Comparison of ENCODE assay signal across 8 mouse cellular contexts in the genomic region with DNA sequence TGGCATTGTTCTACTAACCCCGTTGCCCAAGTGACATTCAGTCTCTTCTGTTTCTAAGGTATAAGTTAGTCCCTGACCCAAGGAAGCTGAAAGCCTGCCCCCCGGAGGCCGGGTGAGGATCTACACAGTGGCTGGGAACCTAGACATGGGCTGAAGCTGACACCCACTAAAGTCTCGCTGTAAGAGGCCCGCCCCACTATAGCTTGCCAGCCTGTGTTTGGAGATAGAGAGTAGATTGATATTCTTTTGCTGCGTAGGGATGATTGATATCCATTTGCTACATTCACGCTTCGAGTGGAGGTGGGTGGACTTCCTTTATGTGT. TPM values are rescaled to one million over a fixed set of nuclear protein-coding genes. Genes with fewer than 3 reads are reported as not detected.
A peak's percentile ranks its signal among the peaks of the same experiment; 100 is the strongest.
DNase-seq lines count a peak whose midpoint lies in the region; ATAC-seq and TF ChIP-seq lines count a peak whose summit lies in the region.
"Had no signal": no experiment of that assay in that cellular context is flagged by ENCODE, and none has a peak within 500 bp of the region (broad histone marks: within the 10 kb centered on the region; RNA-seq: fewer than 3 reads in every experiment).

No protein-coding gene starts in this region.

- TF ChIP-seq POLR2A in bone marrow macrophage, adult 2 months (IDR thresholded peaks at IDR 0.05; ENCODE audit: borderline replicate concordance, low read depth, low read length), result no peak

- peak; percentile 66 for ATAC-seq in megakaryocyte progenitor cell, adult 5-6 weeks (replicated peaks; ENCODE audit: poor library complexity)

- peak overlapping the region; percentile 19; the same call in 1 of the 2 replicates for H3K4me3 ChIP-seq in left cerebral cortex, adult 2 months
- H3K4me3 ChIP-seq in bone marrow macrophage, adult 2 months (ENCODE audit: insufficient read depth, low read length), result peak overlapping the region; percentile 52
- H3K4me3 ChIP-seq in hindbrain, embryonic 10.5 days, result peak overlapping the region; percentile 41

- WGBS in hindbrain, embryonic 10.5 days, result 5% methylated on average over 8 of the region's 8 CpGs

- H3K36me3 ChIP-seq in hindbrain, embryonic 10.5 days, result no peaks in the 10 kb centered on the region

- no peaks in the 10 kb centered on the region for H3K9me3 ChIP-seq in hindbrain, embryonic 10.5 days

- H3K27ac ChIP-seq in left cerebral cortex, adult 2 months, result no peak overlapping the region
- no peak overlapping the region for H3K27ac ChIP-seq in bone marrow macrophage, adult 2 months (ENCODE audit: insufficient read depth, low read depth, low read length)
- no peak overlapping the region for H3K27ac ChIP-seq in hindbrain, embryonic 10.5 days

- peaks cover 96% of the 10 kb centered on the region for H3K27me3 ChIP-seq in hindbrain, embryonic 10.5 days (ENCODE audit: insufficient read depth, poor library complexity, severe bottlenecking)

- peak in 1 of 2 experiments; percentile 15 for DNase-seq in left cerebral cortex, adult 2 months (ENCODE audit: extremely low spot score in 1 of 2, low spot score in 2 of 2)
- no peak for DNase-seq in left cerebral cortex, adult 11 months (ENCODE audit: low spot score)
- no peak for DNase-seq in hindbrain, embryonic 10.5 days (ENCODE audit: low spot score)
- DNase-seq in ovary, adult 18-20 months (ENCODE audit: low spot score), result no peak
- no peak for DNase-seq in ovary, postnatal 14 days (ENCODE audit: low spot score)
- DNase-seq: lung, embryonic 14.5 days had no signal

- H3K4me1 ChIP-seq in bone marrow macrophage, adult 2 months (ENCODE audit: control insufficient read depth, insufficient read depth, low read length), result peaks cover 3% of the 10 kb centered on the region; the same call in 1 of the 2 replicates
- peaks cover 17% of the 10 kb centered on the region; the same call in 1 of the 2 replicates for H3K4me1 ChIP-seq in hindbrain, embryonic 10.5 days (replicated peaks)

- peak; percentile 49 for TF ChIP-seq CTCF in left cerebral cortex, adult 2 months (IDR thresholded peaks at IDR 0.05)
- peak; percentile 66 for TF ChIP-seq CTCF in bone marrow macrophage, adult 2 months (IDR thresholded peaks at IDR 0.05; ENCODE audit: low read depth, low read length)

- intact Hi-C loops in left cerebral cortex, adult 2 months (cut with DNase I), result no loop called here

RNA-seq across cellular contexts. Expression of gene Bsx, which starts 1.8 kb away (rescaled TPM):
- total RNA-seq in left cerebral cortex, adult 2 months (2021), result not detected
- not detected in 2 replicates for polyA plus RNA-seq in bone marrow macrophage, adult 2 months (2012; ENCODE audit: insufficient read depth, insufficient read length, missing spikeins)
- 0.12 TPM in 1 of 2 replicates, not detected in the other for polyA plus RNA-seq in hindbrain, embryonic 10.5 days (2016; fragmentation: Nextera tagmentation; extraction: Ambion mirVana)
- total RNA-seq in megakaryocyte progenitor cell, adult 5-6 weeks (2015), result not detected in 2 replicates
- total RNA-seq in megakaryocyte progenitor cell, adult 5-6 weeks (2017), result not detected in 2 replicates
- polyA plus RNA-seq: lung, embryonic 14.5 days had no signal
